Mouse (Mus musculus): ENCODE data around the gene Ctcfl. TPM values are rescaled to one million over a fixed set of nuclear protein-coding genes. Genes with fewer than 3 reads are reported as not detected.
A peak's percentile ranks its signal among the peaks of the same experiment; 100 is the strongest.

Ctcfl gene
- total RNA-seq, 2 experiments from 2014 or later = 0.14 to 0.18 TPM

DNA sequence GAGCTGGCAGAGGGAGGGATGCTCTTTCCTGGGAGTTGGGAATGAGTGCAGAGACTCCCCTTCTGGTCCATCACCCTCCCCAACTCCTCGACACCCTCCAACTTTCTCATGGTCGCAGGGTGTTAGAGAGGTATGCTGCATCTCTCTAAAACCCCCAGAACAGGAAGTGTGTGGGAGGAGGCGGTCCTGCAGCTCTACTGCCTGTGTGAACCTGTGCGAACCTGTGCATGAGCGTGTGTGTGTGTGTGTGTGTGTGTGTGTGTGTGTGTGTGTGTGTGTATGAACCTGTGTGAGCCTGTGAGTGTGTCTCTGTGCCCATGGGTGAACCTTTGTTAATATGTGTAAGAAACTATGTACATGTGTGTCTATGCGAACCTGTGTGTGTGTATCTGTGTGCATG lies 65.5 kb downstream of the Ctcfl start:
- intact Hi-C loops (cut with DNase I) = no loop called here
- no peak for DNase-seq (ENCODE audit: low spot score)

DNA sequence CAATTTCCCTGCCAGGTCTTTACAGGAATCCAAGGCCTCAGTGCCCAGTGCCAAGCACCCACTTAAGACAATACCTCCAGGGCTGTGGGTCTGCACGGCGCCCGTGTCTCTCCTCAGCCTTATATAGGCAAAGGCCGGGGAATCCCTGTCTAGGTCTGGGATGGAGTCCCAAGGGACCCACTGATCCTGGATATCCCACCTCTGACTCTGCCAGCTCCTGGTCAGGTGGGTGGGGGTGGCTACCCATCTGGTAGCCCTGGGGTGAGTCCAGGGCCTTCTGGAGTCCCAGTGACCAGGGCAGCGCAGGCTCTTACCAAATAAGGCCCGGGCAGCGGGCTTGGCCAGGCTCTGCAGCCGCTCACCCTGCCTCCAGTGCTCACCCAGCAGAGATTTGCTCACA lies 66.4 kb downstream of the Ctcfl start:
- intact Hi-C loops (cut with DNase I) = no loop called here
- DNase-seq (ENCODE audit: low spot score) = no peak

DNA sequence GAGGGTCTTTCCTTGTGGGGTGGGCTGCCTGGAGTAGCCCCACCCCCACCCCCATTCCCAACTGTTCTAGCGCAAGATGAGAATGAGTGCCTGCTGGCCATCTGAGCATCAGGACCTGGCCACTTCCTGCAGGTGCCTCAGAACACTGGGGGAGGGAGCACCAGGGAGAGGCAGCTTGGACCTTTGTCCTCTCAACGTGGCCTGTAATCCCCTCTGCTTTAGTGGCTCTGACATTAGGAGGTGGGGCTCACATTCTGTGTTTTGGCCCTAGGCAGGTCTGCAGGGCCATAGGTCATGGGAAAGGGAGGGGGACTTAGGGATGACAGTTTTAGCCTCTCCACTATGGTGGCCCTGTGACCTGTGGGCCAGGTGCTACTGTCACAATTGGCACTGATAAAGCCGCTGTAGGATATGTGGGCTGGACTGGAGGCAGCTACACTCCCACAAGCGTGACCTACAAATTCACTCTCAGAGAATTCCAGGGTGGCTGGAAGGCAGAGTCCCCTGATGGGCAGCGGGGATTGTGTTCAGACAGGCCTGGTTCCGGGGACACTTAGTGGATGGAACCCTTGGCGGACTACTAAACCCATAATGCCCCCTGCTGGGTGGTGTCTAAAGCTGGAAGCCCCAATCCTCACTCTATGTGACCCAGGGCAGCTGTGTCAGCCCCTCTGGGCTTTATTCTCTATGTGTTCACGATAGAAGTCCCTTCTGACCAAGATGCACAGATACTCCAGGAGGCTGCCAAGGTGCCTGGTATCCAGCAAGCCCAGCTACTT lies 68.5 kb downstream of the Ctcfl start:
- intact Hi-C loops (cut with DNase I) = no loop called here
- DNase-seq (ENCODE audit: low spot score) = no peak

DNA sequence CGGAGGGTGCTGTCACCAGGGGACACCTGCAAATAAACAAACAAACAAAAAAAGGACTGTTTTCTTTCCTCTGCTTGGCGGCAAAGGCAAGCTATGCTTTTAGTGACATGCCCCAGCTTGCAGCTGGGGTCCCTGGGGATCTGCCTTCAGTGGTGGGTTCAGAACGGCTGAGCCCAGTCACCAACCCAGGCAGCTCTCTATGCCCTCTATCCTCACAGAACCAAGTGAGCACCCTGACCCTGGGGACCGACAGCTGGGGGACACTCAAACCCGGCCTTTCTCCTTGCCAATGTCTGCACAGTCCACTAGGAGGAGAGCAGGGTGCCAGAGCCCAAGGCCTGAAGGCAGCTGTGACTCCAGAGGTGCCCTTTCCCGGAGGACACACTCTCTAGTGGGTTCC lies 69.5 kb downstream of the Ctcfl start:
- no peak for DNase-seq (ENCODE audit: low spot score)
- intact Hi-C loops (cut with DNase I) = no loop called here

DNA sequence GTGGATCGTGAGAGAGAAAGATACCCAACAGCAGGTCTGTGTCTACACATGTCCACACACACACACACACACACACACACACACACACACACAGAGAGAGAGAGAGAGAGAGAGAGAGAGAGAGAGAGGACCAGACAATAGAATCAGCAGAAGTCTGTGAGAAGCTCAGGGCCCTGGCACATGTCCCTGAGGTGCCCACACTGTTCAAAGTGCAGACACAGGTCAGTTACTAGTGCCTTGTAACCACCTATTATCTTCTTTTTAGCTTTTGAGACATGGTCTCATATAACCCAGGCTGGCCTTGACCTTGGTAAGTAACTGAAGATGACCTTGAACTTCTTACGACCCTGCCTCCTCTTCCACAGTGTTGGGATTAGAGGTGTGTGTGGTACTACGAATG lies 70.1 kb downstream of the Ctcfl start:
- intact Hi-C loops (cut with DNase I) = no loop called here

DNA sequence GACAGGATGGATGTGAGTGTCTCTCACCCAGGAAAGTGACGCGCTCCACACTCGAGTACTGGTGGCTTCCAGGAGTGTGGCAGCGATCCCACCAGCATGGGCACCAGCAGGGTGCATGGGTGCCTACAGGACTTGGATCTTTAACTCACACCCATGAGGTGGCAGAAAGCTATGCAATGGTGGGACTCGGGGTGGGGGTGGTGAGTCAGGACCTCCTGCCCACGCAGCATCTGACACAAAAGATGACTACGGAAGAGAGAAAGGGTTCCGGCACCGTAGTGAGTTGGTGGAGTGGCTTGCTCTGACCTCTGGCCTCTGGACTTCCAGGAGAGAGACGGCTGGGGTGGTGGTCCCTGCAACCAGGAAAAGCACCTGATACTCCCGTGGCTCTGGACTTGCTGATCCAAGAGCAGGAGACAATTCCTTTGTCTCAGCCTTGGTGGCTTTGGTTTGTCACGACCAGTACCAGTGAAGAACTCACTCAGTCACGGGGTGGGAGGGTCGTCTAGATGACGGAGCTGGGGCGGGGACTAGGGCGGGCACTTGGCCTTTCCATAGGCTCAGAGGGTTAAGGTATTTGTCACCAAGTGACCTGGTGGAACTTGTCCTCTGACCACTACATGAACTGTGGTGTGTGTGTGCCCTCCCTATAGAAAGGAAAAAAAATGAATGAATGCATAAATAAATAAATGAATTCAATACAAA lies 71.1 kb downstream of the Ctcfl start:
- no peak for DNase-seq (ENCODE audit: low spot score)
- intact Hi-C loops (cut with DNase I) = no loop called here

More for the DNA sequence above, 70.1 kb downstream of the Ctcfl start:
- DNase-seq (ENCODE audit: low spot score) = no peak

DNA sequence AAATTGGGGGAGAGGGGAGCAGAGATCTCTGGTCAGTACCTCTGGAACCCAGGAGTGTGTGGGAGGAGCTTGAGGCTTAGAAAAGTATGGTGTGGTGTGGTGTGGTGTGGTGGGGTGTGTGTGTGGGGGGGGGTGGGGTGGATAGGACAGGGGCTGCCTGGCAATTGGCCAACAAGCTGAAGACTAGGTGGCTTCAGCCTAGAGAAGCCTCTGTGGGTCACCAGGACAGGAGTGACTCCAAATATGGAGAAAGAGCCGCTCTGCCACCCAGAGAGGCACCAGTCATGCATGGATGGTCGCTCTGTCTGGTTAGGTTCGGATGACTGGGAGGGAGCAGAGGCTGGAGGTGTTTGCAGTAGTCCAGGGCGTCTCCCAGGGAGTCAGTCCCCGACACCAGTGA lies 71.9 kb downstream of the Ctcfl start:
- intact Hi-C loops (cut with DNase I) = no loop called here
- DNase-seq (ENCODE audit: low spot score) = no peak

DNA sequence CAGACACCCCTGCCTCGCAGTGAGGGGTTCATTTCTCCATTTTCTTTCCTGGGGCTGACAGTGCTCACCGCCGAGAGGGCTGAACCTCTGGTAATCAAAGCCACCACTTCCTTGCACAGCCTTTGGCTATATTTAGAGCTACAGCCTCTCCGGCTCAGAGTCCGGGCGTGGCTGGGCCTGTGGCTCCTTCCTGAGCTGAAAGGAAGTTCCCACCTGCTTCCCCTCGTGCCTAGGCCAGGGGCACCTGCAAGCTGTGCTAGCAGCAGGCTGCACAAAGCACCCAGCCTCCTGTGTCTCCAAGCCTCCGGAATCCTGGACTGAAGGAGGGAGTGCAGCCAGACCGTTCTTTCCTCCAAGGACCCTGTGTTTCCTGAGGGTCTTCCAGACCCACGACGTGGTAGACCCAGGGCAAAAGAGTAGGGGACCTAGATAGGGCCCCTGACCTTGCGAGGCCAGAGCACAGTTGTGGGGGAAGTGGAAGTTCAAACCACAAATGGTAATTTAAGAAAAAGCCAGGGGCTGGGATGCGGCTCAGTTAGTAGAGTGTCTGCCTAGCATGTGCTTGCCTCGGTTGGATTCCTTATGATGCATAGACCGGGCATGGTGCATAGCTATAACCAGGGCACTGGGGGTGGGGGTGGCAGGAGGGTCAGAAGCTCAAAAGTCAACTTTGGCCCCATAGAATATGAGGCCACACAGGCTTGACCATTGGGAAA lies 72.6 kb downstream of the Ctcfl start:
- intact Hi-C loops (cut with DNase I) = no loop called here
- DNase-seq (ENCODE audit: low spot score) = no peak

DNA sequence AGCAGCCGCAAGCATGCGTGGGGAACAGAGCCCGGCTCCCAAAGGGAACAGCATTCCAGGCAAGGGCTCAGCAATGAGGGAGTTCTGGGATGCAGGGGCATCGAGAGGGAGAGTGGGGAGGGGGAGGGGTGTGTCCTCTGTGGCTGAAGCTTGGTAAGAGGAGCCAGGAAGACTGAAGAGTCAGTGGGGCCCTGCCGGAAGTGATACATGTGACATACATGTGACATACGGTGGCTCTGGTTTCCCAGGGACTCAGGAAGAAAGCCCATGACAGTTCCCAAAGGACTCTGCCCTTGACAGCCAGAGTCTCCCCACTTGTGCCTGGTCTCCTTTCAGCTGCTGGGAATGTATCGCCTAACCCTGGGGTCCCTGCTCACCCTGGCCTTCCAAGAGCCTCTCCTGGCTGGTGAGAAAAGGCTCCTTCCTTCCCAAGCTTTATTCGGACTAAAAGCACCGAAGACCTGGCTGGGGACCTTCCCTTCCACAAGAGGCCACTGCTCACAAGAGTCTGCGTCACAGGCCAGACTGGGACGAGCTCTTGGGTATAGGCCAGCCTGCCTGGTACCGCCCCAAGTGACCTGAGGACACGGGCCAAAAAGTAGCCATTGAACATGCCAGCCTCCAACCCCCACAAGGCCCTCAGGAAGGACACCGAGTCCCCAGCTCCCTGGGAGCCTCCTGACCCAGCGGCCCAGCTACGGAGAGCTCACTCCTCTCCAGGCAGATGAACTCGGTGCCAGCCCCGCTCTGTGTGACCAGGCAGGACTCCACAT lies 74.9 kb downstream of the Ctcfl start:
- intact Hi-C loops (cut with DNase I) = loop anchor here (2.0 kb wide), 1 partner anchor 20 kb away; no protein-coding TSS in a partner anchor
- peak; percentile 60 for DNase-seq (ENCODE audit: low spot score)

Other genes with a start within 250 kb of the Ctcfl start
- 1 to 10 TPM in 1 of 2 experiments, under 1 TPM in 1; 0.83 to 1.6 TPM for gene Bmp7, start 179.2 kb downstream of the Ctcfl start, total RNA-seq (2021)
- gene Spo11, start 141.8 kb downstream of the Ctcfl start, total RNA-seq (2021) = not detected
- 10 to 100 TPM; 24.4 to 25.3 TPM for gene Rae1, start 119.4 kb downstream of the Ctcfl start, total RNA-seq (2021)
- gene Rbm38, start 99.0 kb downstream of the Ctcfl start, total RNA-seq (2021) = 100 to 1,000 TPM; 167 to 223 TPM
- gene Pck1, start 33.5 kb upstream of the Ctcfl start, total RNA-seq (2021) = 10 to 100 TPM; 10.1 to 16.0 TPM
- 1 to 10 TPM in 1 of 2 experiments, under 1 TPM in 1; 0.26 to 1.5 TPM for gene Zbp1, start 99.4 kb upstream of the Ctcfl start, total RNA-seq (2021)
- 10 to 100 TPM; 28.2 to 31.9 TPM for gene Pmepa1, start 157.0 kb upstream of the Ctcfl start, total RNA-seq (2021)